Mouse (Mus musculus) neural tube, embryonic 11.5 days (tissue): ENCODE data around the gene Tmem91. TPM values are rescaled to one million over a fixed set of nuclear protein-coding genes. Genes with fewer than 3 reads are reported as not detected.

Source experiments
- ATAC-seq: fragments of 200-750 bp; cut with Nextera tagmentation; 2 replicates; pipeline ENCODE4 v1.8.0; 2017; ENCODE audit warnings: moderate number of reproducible peaks, mild to moderate bottlenecking, moderate TSS enrichment, moderate library complexity; ENCODE audit not compliant: insufficient read depth, low FRiP score, low TSS enrichment
- DNase-seq: peaks from one replicate; pipeline ENCODE4 v3.0.0-alpha.2; 2015; ENCODE audit warnings: low spot score
- H3K27ac ChIP-seq: fragments of 300-500 bp; sonication (generic); 2 replicates; pipeline ENCODE4 v1.5.1; 2014; ENCODE audit warnings: low read depth, mild to moderate bottlenecking, low read length
- H3K27me3 ChIP-seq: fragments of 300-500 bp; sonication (generic); 2 replicates; pipeline ENCODE4 v1.6.1; 2014; ENCODE audit warnings: mild to moderate bottlenecking, low read length, mixed read lengths; ENCODE audit not compliant: control insufficient read depth, insufficient read depth
- H3K36me3 ChIP-seq: fragments of 300-500 bp; sonication (generic); 2 replicates; pipeline ENCODE4 v1.6.1; 2014; ENCODE audit warnings: mild to moderate bottlenecking, low read length, moderate library complexity, mixed read lengths; ENCODE audit not compliant: control insufficient read depth, insufficient read depth
- H3K4me1 ChIP-seq: fragments of 300-500 bp; sonication (generic); 2 replicates; pipeline ENCODE4 v1.6.1; 2014; ENCODE audit warnings: low read length, mixed read lengths; ENCODE audit not compliant: control insufficient read depth, insufficient read depth
- H3K4me2 ChIP-seq: fragments of 300-500 bp; sonication (generic); 2 replicates; pipeline ENCODE4 v1.6.1; 2014; ENCODE audit warnings: low read depth, mild to moderate bottlenecking, moderate library complexity
- H3K4me3 ChIP-seq: fragments of 300-500 bp; sonication (generic); 2 replicates; pipeline ENCODE4 v1.5.1; 2014; ENCODE audit warnings: low read depth, low read length
- H3K9ac ChIP-seq: fragments of 300-500 bp; sonication (generic); 2 replicates; pipeline ENCODE4 v1.6.1; 2014; ENCODE audit warnings: mild to moderate bottlenecking, low read length
- H3K9me3 ChIP-seq: fragments of 300-500 bp; sonication (generic); 2 replicates; pipeline ENCODE4 v1.6.1; 2016; ENCODE audit warnings: low read length; ENCODE audit not compliant: control insufficient read depth
- WGBS: fragments of 180-500 bp; shearing (Covaris S2); extraction: QIAGEN DNeasy Blood & Tissue Kit; methylation state at CpG from one replicate; pipeline ENCODE4 v1.1.7; 2014; 5-methylcytosine and 5-hydroxymethylcytosine counted together
- polyA plus RNA-seq: library from polyadenylated mRNA; unstranded; fragments of >200 nt; fragmentation: Nextera tagmentation; extraction: Ambion mirVana; gene quantifications from 2 replicates; pipeline ENCODE4 v1.2.1, GENCODE M21; 2014

Tmem91 gene
- polyA plus RNA-seq, 1 experiment from 2014 or later = 1.7 TPM

- H3K9me3 ChIP-seq = no peaks in the 10 kb centered on the region
- no peak for DNase-seq
- no peak overlapping the region for H3K4me2 ChIP-seq
- H3K36me3 ChIP-seq = no peaks in the 10 kb centered on the region
- H3K4me1 ChIP-seq = no peaks in the 10 kb centered on the region
- no peaks in the 10 kb centered on the region for H3K27me3 ChIP-seq
- no peak overlapping the region for H3K9ac ChIP-seq
- ATAC-seq = no peak
- 89% methylated on average over 8 of the region's 8 CpGs for WGBS
- no peak overlapping the region for H3K4me3 ChIP-seq
- no peak overlapping the region for H3K27ac ChIP-seq
These were observed 23.7 kb downstream of the Tmem91 start for GRCm38 (mm10) chr7:25651281-25651680.

GRCm38 (mm10) chr7:25649839-25650238 is 25.1 kb downstream of the Tmem91 start:
- H3K27me3 ChIP-seq = no peaks in the 10 kb centered on the region
- H3K4me3 ChIP-seq = no peak overlapping the region
- WGBS = 80% methylated on average over 5 of the region's 5 CpGs
- no peaks in the 10 kb centered on the region for H3K36me3 ChIP-seq
- H3K4me2 ChIP-seq = no peak overlapping the region
- no peaks in the 10 kb centered on the region for H3K9me3 ChIP-seq
- no peak overlapping the region for H3K9ac ChIP-seq
- no peak for ATAC-seq
- no peak overlapping the region for H3K27ac ChIP-seq
- H3K4me1 ChIP-seq = no peaks in the 10 kb centered on the region
- no peak for DNase-seq

GRCm38 (mm10) chr7:25647574-25648123 is 27.3 kb downstream of the Tmem91 start:
- 51% methylated on average over 5 of the region's 5 CpGs for WGBS

GRCm38 (mm10) chr7:25645074-25645473 is 29.9 kb downstream of the Tmem91 start:
- Histone ChIP-seq H3K4me1 (no peaks in the 10 kb centered on the region), H3K4me2 (no peak overlapping the region), H3K4me3 (no peak overlapping the region), H3K27me3 (no peaks in the 10 kb centered on the region), H3K9ac (no peak overlapping the region), H3K36me3 (no peaks in the 10 kb centered on the region), H3K27ac (no peak overlapping the region), H3K9me3 (no peaks in the 10 kb centered on the region)
- DNase-seq (no peak), ATAC-seq (no peak)
- 72% methylated on average over 14 of the region's 14 CpGs for WGBS

More at GRCm38 (mm10) chr7:25647574-25648123, 27.3 kb downstream of the Tmem91 start:
- H3K36me3 ChIP-seq = no peaks in the 10 kb centered on the region
- H3K4me1 ChIP-seq = no peaks in the 10 kb centered on the region
- H3K27ac ChIP-seq = no peak overlapping the region
- no peaks in the 10 kb centered on the region for H3K27me3 ChIP-seq
- DNase-seq = no peak
- H3K9me3 ChIP-seq = no peaks in the 10 kb centered on the region
- H3K4me2 ChIP-seq = no peak overlapping the region
- ATAC-seq = no peak
- H3K9ac ChIP-seq = no peak overlapping the region
- no peak overlapping the region for H3K4me3 ChIP-seq

GRCm38 (mm10) chr7:25644631-25645030 is 30.3 kb downstream of the Tmem91 start:
- Histone ChIP-seq H3K4me2 (no peak overlapping the region), H3K27ac (no peak overlapping the region), H3K4me1 (no peaks in the 10 kb centered on the region), H3K4me3 (no peak overlapping the region), H3K9me3 (no peaks in the 10 kb centered on the region), H3K36me3 (no peaks in the 10 kb centered on the region), H3K9ac (no peak overlapping the region), H3K27me3 (no peaks in the 10 kb centered on the region)
- WGBS = 76% methylated on average over 4 of the region's 4 CpGs
- DNase-seq (no peak), ATAC-seq (no peak)

GRCm38 (mm10) chr7:25644136-25644535 is 30.8 kb downstream of the Tmem91 start:
- DNase-seq (no peak), ATAC-seq (no peak)
- Histone ChIP-seq H3K9ac (no peak overlapping the region), H3K27me3 (no peaks in the 10 kb centered on the region), H3K36me3 (no peaks in the 10 kb centered on the region), H3K9me3 (no peaks in the 10 kb centered on the region), H3K4me2 (no peak overlapping the region), H3K27ac (no peak overlapping the region), H3K4me3 (no peak overlapping the region), H3K4me1 (no peaks in the 10 kb centered on the region)
- 92% methylated on average over 10 of the region's 10 CpGs for WGBS

GRCm38 (mm10) chr7:25639754-25640153 is 35.2 kb downstream of the Tmem91 start:
- no peaks in the 10 kb centered on the region for H3K27me3 ChIP-seq
- H3K9ac ChIP-seq = no peak overlapping the region
- ATAC-seq (no peak), DNase-seq (no peak)
- no peaks in the 10 kb centered on the region for H3K36me3 ChIP-seq
- H3K4me1 ChIP-seq = no peaks in the 10 kb centered on the region
- H3K4me3 ChIP-seq = no peak overlapping the region
- H3K9me3 ChIP-seq = no peaks in the 10 kb centered on the region
- no peak overlapping the region for H3K27ac ChIP-seq
- 91% methylated on average over 4 of the region's 4 CpGs for WGBS
- H3K4me2 ChIP-seq = no peak overlapping the region

- no peaks in the 10 kb centered on the region for H3K27me3 ChIP-seq
- no peaks in the 10 kb centered on the region; the same call in 1 of the 2 replicates for H3K36me3 ChIP-seq
- ATAC-seq (no peak), DNase-seq (no peak)
- H3K4me2 ChIP-seq = no peak overlapping the region
- H3K9me3 ChIP-seq = no peaks in the 10 kb centered on the region
- H3K9ac ChIP-seq = no peak overlapping the region
- H3K4me1 ChIP-seq = no peaks in the 10 kb centered on the region
- WGBS = 91% methylated on average over 5 of the region's 5 CpGs
- H3K4me3 ChIP-seq = no peak overlapping the region
- H3K27ac ChIP-seq = no peak overlapping the region
These were observed 37.9 kb downstream of the Tmem91 start for GRCm38 (mm10) chr7:25637099-25637498.

GRCm38 (mm10) chr7:25636373-25636772 is 38.6 kb downstream of the Tmem91 start:
- H3K4me2 ChIP-seq = no peak overlapping the region
- no peak for DNase-seq
- H3K4me1 ChIP-seq = no peaks in the 10 kb centered on the region
- H3K9ac ChIP-seq = no peak overlapping the region
- no peaks in the 10 kb centered on the region for H3K27me3 ChIP-seq
- H3K36me3 ChIP-seq = no peaks in the 10 kb centered on the region; the same call in 1 of the 2 replicates
- WGBS = 74% methylated on average over 3 of the region's 3 CpGs
- no peak overlapping the region for H3K4me3 ChIP-seq
- no peak overlapping the region for H3K27ac ChIP-seq
- no peak for ATAC-seq
- no peaks in the 10 kb centered on the region for H3K9me3 ChIP-seq
